Mouse (Mus musculus) ES-E14 (cell line): ENCODE measurements around the gene Hist1h1a.

Experiments used
- CHD2 ChIP-seq: IDR thresholded peaks from 2 replicates; pipeline ENCODE4 v1.6.1; 2014; ENCODE audit warnings: mild to moderate bottlenecking, low read depth, low read length, inconsistent platforms
- HCFC1 ChIP-seq: IDR thresholded peaks from 2 replicates; pipeline ENCODE4 v1.6.1; 2012; ENCODE audit warnings: low read length, inconsistent platforms, borderline replicate concordance; ENCODE audit not compliant: insufficient read depth
- ZC3H11A ChIP-seq: IDR thresholded peaks from 2 replicates; pipeline ENCODE4 v1.6.1; 2012; ENCODE audit warnings: low read depth, mild to moderate bottlenecking, inconsistent platforms, low read length, borderline replicate concordance

DNA sequence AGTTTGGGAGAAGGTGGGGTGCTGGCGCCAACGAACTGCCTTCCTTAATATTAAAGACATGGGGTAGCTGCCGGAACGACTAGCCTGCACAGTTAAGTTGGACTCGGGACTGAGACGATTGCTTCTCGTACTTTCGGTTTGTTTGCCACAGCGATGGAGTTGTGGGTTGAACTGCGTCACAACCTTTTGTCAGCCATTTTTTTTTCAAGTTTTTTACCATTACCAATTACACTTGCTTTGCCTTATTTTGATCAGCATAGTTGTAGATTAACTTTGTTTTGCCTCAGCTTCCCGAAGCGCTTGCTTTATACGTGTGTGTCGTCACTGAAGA, 23.6 kb upstream of the Hist1h1a start:
- TF ChIP-seq ZC3H11A (no peak), HCFC1 (no peak), CHD2 (no peak)
